Mouse (Mus musculus) hindbrain, postnatal 0 days (tissue): ENCODE measurements at regions not wholly inside any gene's neighbourhood (a gene's known extent, or its start where the extent isn't known, plus 50 kb on each side); places are given as distances from the start of the nearest gene placed in this dataset.

ENCODE experiments used
- ATAC-seq: fragments of 200-750 bp; cut with Nextera tagmentation; 2 replicates; pipeline ENCODE4 v1.8.0; 2017; ENCODE audit warnings: mild to moderate bottlenecking, moderate TSS enrichment, moderate library complexity
- DNase-seq: peaks from one replicate; pipeline ENCODE4 v3.0.0-alpha.2; 2015; ENCODE audit warnings: low spot score
- H3K27ac ChIP-seq: fragments of 300-500 bp; sonication (generic); 2 replicates; pipeline ENCODE4 v1.5.1; 2014; ENCODE audit warnings: mild to moderate bottlenecking
- H3K27me3 ChIP-seq: fragments of 300-500 bp; sonication (generic); 2 replicates; pipeline ENCODE4 v1.6.1; 2014; ENCODE audit warnings: low read length, mixed read lengths; ENCODE audit not compliant: insufficient read depth
- H3K36me3 ChIP-seq: fragments of 300-500 bp; sonication (generic); 2 replicates; pipeline ENCODE4 v1.6.1; 2014; ENCODE audit warnings: low read length, mixed read lengths; ENCODE audit not compliant: insufficient read depth
- H3K4me1 ChIP-seq: fragments of 300-500 bp; sonication (generic); 2 replicates; pipeline ENCODE4 v1.6.1; 2014; ENCODE audit warnings: antibody characterized with exemption, low read length, mixed read lengths; ENCODE audit not compliant: insufficient read depth
- H3K4me2 ChIP-seq: fragments of 300-500 bp; sonication (generic); 2 replicates; pipeline ENCODE4 v1.6.1; 2014; ENCODE audit warnings: low read depth, mild to moderate bottlenecking, low read length, moderate library complexity, mixed read lengths
- H3K4me3 ChIP-seq: fragments of 300-500 bp; sonication (generic); 2 replicates; pipeline ENCODE4 v1.5.1; 2014; ENCODE audit warnings: low read length
- H3K9ac ChIP-seq: fragments of 300-500 bp; sonication (generic); replicated peaks from 2 replicates; pipeline ENCODE4 v1.6.1; 2014; ENCODE audit warnings: mild to moderate bottlenecking, low read length, moderate library complexity, mixed read lengths
- H3K9me3 ChIP-seq: fragments of 300-500 bp; sonication (generic); 2 replicates; pipeline ENCODE4 v1.6.1; 2016; ENCODE audit warnings: low read length, mixed read lengths
- CTCF ChIP-seq: IDR thresholded peaks from 2 replicates; pipeline ENCODE4 v1.5.1; 2016; ENCODE audit warnings: antibody characterized with exemption, control low read depth, low read depth
- WGBS: fragments of 180-500 bp; shearing (Covaris S2); extraction: QIAGEN DNeasy Blood & Tissue Kit; methylation state at CpG from one replicate; pipeline ENCODE4 v1.1.7; 2014; 5-methylcytosine and 5-hydroxymethylcytosine counted together

DNA sequence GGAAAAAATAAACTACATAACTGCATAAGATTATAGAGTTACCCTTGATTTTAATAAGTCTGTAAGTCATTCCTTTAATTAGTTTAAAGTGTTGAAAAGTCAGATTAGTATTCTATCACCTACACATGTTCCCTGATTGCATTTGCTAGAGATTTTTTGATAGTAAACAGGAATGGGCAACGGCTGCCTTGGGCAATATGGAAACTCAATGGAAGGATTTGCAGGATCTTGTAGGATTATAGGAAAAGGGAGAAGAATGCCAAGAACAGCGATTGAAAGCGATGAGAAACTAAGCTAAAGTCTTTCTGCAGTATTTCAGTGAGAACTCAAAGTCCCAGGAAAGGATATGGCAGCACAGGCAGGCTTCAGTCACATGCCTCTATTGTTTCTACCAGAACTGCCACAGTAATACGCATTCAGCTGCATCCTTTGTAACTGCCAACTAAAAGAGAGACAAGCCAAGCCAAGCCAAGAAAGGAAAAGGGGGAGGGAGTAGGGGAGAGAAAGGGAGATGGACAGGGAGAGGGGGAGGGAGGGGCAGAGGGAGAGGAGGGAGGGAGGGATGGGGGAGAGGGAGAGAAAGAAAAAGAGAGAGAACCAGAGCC lies 340.3 kb downstream of the Kif16b start:
- Histone ChIP-seq H3K4me2 (no peak overlapping the region), H3K9me3 (no peaks in the 10 kb centered on the region), H3K4me3 (no peak overlapping the region), H3K36me3 (no peaks in the 10 kb centered on the region), H3K27ac (no peak overlapping the region), H3K27me3 (no peaks in the 10 kb centered on the region), H3K4me1 (no peaks in the 10 kb centered on the region), H3K9ac (no peak overlapping the region)
- TF ChIP-seq CTCF, result no peak
- DNase-seq, result peak; percentile 66
- peak; percentile 90 for ATAC-seq
- WGBS, result 33% methylated on average over 4 of the region's 4 CpGs

DNA sequence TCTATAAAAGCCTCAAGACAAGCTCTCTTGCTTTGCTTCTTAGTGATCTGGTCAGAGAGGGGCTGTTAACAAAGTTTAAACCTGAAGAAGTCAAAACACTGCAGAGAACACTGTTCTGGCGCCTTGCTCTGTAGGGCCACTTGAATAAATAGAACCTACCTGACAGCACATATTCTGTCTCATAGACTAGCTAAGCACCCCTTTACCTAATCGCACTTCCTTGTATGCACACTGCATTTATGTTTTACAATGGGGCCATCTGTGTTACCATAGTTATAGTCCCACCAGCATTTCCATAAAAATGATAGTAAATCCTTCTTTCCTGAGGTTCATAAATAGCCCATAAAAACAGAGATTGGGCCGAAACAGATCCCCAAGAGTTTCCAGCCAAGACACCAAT lies 340.9 kb downstream of the Kif16b start:
- TF ChIP-seq CTCF, result no peak
- H3K4me2 ChIP-seq, result no peak overlapping the region
- no peaks in the 10 kb centered on the region for H3K36me3 ChIP-seq
- ATAC-seq (no peak), DNase-seq (no peak)
- H3K9ac ChIP-seq, result no peak overlapping the region
- H3K27me3 ChIP-seq, result no peaks in the 10 kb centered on the region
- no peak overlapping the region for H3K27ac ChIP-seq
- no peaks in the 10 kb centered on the region for H3K9me3 ChIP-seq
- 72% methylated on average over 3 of the region's 3 CpGs for WGBS
- H3K4me1 ChIP-seq, result no peaks in the 10 kb centered on the region
- no peak overlapping the region for H3K4me3 ChIP-seq

DNA sequence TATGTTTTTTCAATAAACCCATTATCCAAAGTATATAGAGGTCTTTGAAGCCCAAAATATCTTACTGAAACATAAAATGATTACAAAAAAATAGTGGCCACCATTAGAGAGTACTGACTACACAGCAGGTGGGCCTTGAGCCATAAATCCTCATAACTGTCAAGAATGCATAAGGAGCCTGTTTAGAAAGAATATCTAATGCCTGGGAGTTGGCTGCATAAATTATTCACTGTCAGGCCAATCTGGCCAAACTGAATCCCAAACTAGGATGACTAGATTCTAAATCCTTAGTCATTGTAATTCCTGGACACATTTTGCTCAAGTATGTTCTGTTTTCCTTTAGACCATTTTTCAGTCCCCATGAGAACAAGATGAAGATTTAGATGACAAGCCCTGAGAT lies 341.4 kb downstream of the Kif16b start:
- peak; percentile 7 for DNase-seq
- H3K4me2 ChIP-seq, result no peak overlapping the region
- no peak overlapping the region for H3K4me3 ChIP-seq
- no peak overlapping the region for H3K9ac ChIP-seq
- H3K4me1 ChIP-seq, result no peaks in the 10 kb centered on the region
- no peak for ATAC-seq
- no peaks in the 10 kb centered on the region for H3K9me3 ChIP-seq
- no peak overlapping the region for H3K27ac ChIP-seq
- no peak for TF ChIP-seq CTCF
- no peaks in the 10 kb centered on the region for H3K27me3 ChIP-seq
- no peaks in the 10 kb centered on the region for H3K36me3 ChIP-seq

DNA sequence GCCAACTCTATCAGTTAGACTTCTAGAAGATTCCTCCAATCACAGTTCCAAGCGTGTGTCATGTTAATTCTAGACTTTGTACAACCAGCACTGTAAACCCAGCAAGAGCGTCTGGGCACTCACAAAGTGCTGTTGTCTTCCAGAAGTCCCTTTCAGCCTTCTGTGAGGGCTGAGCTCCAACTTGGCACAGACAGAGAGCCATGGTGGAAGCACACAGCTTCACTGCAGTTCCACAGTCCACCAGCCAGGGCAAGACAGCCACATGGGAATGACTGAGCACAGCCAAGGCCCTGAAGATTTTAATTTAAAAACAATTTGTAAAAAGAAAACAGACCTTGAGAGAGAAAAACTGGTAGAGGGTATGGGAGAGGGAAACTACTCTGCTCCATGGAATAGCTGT lies 346.5 kb downstream of the Kif16b start:
- DNase-seq (peak; percentile 70), ATAC-seq (peak; percentile 88)
- 58% methylated on average over 2 of the region's 2 CpGs for WGBS
- no peaks in the 10 kb centered on the region for H3K27me3 ChIP-seq
- no peaks in the 10 kb centered on the region for H3K4me1 ChIP-seq
- no peak overlapping the region for H3K9ac ChIP-seq
- H3K27ac ChIP-seq, result no peak overlapping the region
- peak; percentile 50 for TF ChIP-seq CTCF
- no peak overlapping the region for H3K4me2 ChIP-seq
- H3K36me3 ChIP-seq, result no peaks in the 10 kb centered on the region
- no peak overlapping the region for H3K4me3 ChIP-seq
- H3K9me3 ChIP-seq, result no peaks in the 10 kb centered on the region

DNA sequence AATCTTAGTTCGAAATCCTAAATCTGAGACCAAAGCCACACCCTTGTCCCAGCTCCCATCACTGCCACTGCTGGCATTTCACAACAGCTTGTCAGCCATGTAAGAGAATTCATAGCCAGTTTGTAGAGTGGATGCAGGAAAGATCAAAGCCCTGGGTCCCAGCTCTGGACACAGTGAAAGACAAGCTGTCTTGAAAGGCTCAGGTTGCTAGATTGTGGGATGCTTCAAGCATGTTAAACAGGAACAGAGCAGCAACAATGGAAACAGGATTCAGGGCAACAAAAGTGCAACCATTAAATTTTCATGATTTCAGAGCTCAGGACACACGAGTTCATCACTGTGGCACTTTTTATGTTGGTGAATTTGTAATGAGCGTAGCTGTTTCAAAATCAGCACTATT lies 349.6 kb downstream of the Kif16b start:
- DNase-seq, result no peak
- 65% methylated on average over 3 of the region's 3 CpGs for WGBS

DNA sequence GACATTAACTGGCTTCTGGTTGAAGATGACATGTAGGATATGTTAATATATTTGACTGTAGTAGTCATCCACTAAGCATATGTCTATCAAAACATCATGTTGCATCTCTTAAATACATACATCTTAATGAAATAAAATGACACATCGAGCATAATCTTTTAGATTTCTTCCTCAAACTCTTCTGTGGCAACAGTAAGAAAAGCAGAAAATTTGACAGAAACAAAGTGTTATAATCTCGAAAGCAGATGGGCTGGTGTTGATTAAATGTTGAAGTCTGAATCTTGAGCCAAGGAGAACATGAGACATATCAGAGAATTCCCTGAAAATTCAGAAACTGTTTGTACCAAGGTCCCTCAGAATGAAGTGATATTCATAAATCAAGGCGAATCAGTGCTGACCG lies 352.6 kb downstream of the Kif16b start:
- DNase-seq (no peak), ATAC-seq (no peak)
- no peak for TF ChIP-seq CTCF
- H3K9ac ChIP-seq, result no peak overlapping the region
- no peaks in the 10 kb centered on the region for H3K27me3 ChIP-seq
- no peaks in the 10 kb centered on the region for H3K9me3 ChIP-seq
- H3K4me2 ChIP-seq, result no peak overlapping the region
- H3K4me3 ChIP-seq, result no peak overlapping the region
- no peaks in the 10 kb centered on the region for H3K4me1 ChIP-seq
- 93% methylated on average over 4 of the region's 4 CpGs for WGBS
- H3K27ac ChIP-seq, result no peak overlapping the region
- no peaks in the 10 kb centered on the region for H3K36me3 ChIP-seq

More for the DNA sequence above, 349.6 kb downstream of the Kif16b start:
- H3K9ac ChIP-seq, result no peak overlapping the region
- no peak overlapping the region for H3K4me2 ChIP-seq
- no peaks in the 10 kb centered on the region for H3K36me3 ChIP-seq
- no peak for TF ChIP-seq CTCF
- H3K4me1 ChIP-seq, result no peaks in the 10 kb centered on the region
- H3K9me3 ChIP-seq, result no peaks in the 10 kb centered on the region
- no peak for ATAC-seq
- no peak overlapping the region for H3K27ac ChIP-seq
- H3K27me3 ChIP-seq, result no peaks in the 10 kb centered on the region
- no peak overlapping the region for H3K4me3 ChIP-seq

DNA sequence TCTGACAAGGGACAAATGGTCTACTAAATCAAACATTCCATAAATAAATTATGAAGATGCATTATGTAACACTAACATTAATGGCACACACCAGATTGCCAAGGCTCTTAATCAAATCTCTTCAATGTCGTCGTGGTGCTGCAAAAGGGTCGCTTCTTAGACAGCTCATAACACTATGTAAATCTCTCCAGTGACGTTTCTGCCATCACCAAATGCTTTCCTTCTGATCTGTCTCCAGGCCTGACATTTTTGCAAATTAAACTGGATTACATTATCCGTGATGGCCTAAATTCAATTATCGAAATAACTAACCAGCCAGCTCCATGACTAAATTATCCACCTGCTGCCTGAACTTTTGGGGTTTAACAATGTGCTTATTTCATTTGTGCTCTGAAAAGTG lies 356.4 kb downstream of the Kif16b start:
- 46% methylated on average over 6 of the region's 6 CpGs for WGBS
- Histone ChIP-seq H3K27me3 (no peaks in the 10 kb centered on the region), H3K4me1 (no peaks in the 10 kb centered on the region), H3K4me3 (no peak overlapping the region), H3K36me3 (no peaks in the 10 kb centered on the region), H3K9ac (no peak overlapping the region), H3K27ac (no peak overlapping the region), H3K4me2 (no peak overlapping the region), H3K9me3 (no peaks in the 10 kb centered on the region)
- ATAC-seq (no peak), DNase-seq (peak; percentile 12)
- TF ChIP-seq CTCF, result no peak
